Mouse (Mus musculus): Measurements from ENCODE around the gene Svop.

The Svop gene

DNA sequence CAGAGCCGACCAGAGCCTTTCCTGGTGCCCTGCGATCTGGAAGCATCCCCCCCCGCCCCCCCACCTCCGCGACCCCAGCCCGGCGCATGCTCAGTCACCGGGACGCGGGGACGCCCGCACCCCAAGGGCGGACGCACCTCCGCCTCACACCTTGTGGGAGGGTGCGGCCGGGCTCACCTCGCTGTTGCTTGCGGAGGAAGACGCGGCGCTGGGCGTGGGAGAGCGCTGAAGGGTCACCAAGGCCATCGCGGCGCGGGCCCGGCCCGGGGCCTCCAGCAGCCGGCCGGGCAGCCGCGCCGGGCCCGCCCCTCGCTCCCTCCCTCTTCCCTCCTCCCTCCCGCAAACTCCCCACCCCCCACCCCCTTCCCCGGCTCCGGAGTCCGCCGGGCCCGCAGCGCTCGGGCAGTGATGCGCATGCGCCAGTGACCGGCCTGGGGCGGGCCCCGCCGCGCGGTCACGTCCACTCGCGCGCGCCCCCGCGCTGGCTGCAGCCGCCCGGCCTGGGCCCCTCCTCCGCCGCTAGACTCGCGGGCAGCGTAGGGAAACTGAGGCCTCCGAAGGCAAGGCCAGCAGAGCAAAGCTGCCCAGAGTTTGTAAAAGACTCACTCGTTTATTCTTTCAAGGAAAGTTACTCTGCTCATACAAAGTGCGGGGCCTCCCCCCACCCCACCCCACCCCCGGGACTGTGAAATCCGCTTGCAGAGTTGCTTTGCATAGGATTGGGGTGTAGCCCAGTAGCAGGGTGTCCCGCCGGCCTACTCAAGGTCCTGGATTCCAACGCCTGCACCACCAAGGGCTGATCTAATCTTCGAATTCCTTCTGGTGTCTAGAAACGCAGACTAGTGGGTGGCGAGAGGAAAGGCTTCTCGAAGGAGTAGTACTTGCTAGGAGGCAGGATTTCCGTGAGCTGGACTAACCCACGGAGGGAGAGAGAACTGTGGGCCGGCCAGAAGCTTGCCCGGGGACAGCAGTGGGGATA lies 97.6 kb downstream of the Svop start, which contains the start of gene Ssh1:
Gene Ssh1, minus strand, starts transcription at position 408 of the 979 bp plus-strand sequence.
- peak; percentile 95 for DNase-seq (ENCODE audit: low read depth)

DNA sequence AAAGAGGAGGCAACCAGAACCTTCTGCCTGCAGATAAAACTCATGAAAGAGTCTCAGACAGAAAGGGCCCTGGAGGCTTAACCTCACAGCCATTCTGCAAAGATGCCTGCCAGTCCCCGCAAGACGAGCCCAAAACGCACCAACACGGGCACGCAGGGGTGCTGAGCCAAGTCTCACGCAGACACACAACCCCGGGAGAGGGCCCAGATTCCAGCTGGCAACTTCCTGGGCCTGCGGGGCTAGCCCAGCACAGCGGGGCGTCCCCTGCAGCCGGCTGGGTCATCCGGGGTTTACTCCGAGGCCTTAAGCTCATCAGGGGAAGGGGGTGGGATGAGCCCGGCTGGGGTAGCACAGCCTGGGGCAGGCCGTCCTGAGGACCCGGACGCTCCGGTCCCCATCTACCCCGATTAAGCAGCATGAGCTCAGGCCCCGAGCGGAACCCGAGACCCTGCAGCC lies 98.3 kb downstream of the Svop start:
- DNase-seq (ENCODE audit: low read depth): peak; percentile 64

DNA sequence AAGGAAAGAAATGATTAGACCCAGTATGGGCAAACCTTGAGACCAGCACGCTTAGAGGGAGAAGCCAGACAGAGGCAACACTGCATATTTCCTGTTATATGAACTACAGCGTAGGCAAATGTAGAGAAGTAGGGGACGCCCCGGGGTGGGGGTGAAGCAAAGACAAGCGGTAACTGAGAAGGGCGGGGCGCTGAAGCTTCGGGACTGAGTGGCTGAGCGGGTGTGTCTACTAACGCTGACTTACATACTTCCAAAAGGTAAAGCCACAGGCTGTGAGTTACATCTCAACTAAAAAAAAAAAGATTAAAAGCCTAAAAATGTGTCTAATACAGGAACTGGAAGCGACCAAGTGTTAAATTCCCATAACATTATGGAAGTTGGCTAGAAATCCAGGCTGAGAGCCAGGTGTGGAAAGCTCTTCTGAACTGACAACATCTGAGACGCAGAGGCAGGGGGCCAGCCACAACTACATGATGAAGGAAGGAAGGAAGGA lies 99.0 kb downstream of the Svop start:
- peak; percentile 69 for DNase-seq (ENCODE audit: low read depth)

DNA sequence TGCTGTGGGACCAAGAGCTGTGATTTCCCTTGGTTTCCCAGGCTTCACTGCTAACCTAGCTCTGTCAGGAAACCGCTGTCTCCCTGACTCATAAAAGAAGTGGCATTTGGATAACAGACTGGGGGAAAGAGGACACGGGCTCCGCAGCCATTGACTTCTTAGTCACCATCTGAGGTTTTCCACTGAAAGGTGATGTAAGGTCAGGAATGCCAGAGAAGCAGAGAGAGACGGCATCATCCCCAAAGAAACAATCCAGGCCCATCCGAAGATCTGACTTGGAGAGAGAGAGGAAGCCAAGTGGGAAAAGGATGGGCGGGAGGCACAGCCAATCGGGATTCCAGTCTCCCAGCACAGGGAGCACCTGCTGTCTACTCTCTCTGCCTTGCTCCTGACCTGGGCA lies 100.2 kb downstream of the Svop start:
- DNase-seq (ENCODE audit: low read depth): peak; percentile 17

DNA sequence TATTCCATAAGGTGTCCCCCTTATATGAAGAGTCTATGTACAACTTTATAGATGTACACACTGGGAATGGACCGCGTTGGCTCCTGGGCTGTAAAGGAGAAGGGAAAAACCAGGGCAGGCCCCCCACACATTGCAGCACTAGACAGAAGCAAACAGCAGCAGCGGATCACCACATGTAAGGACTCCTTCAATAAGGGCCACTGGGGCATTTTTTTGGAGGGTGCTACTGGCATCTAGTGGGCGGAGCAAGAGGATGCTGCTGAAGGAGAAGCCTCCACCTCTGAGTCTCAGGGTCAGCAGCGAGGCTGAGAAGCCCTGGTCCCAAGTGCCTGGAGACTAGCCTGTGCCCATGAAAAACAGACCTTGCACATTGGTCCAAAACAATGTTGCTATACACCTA lies 100.8 kb downstream of the Svop start:
- DNase-seq (ENCODE audit: low read depth): peak; percentile 10

DNA sequence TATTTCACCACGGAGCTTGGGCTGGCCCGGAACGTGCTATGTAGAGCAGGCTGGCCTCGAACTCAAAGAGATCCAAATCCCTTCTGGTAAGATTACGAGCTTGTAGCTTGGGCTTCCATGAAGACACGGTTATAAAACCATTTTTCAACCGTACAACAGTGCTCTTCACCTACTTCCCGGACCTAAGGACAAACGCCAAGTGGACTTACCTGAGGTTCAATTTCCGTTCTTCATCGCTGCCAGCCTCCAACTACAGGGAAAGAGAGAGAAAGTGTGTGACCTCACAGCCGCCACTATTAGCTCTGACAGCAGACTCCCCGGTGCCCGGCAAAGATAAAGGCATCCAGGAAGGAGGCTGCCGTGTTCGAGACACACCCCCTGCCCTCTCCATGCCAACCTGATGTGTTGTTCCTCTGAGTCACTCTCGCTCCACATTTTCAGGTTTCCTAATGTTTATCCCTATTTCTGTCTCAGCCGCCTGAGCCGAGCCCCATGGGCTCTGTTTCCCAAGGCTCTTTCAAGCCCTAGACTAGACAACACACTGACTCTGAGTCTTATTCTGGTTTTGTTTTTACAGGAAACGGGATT lies 101.8 kb downstream of the Svop start:
- peak; percentile 75 for DNase-seq (ENCODE audit: low read depth)

DNA sequence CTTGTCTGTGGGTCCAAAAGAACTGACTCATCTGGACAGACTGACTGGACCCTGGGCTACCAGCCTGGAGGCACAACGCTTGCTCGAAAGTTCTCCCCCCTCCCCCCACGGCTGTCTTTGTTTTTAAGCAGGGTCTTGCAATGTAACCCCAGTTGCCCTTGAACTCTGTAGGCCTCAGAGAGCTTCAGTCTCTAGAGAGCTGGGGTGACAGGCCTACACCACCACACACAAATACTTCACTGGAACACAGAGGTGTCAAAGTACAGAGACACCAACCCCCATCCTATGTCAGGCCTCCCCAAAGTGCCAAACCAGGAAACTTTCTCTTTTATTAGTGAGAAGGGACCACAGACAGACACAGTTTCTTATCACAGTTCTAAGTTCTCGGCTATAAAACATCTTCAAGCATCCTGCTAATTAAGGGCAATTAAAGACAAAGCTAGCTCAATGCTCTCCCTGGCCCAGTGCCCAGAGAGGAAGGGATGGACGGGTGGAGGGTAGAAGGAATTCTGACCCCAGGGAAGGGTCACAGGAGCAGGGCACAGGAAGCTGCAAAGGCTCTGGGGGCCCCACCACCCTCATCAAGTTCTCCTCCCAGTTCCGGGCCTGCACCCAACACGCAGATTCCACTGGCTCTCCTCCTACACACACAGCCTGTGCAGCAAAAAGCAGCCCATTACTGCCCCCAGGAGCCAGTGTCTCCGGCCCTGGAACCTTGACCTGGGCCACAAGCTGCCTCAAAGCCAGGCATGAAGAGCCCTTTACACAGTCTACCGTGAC lies 105.0 kb downstream of the Svop start:
- peak; percentile 21 for DNase-seq (ENCODE audit: low read depth)

DNA sequence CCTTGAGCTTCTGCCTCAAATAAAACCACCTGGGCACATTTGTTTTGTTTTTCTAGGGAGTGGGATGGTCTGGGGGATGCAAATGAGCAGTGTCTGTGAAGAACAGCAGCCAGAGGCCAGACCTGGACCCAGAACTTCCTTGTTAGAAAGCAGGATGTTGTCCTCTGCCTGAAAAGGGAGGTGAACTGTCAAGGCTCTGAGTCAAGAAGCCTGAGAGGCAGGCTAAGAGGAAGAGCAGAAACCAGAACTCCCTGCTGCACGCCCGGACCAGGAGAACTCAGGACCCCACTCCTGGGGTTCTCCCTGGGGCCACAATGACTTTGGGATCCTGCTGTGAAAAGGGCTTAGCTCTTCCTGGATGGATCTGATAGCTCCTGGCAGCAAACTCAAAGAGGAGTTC lies 105.6 kb downstream of the Svop start:
- no peak for DNase-seq (ENCODE audit: low read depth)

DNA sequence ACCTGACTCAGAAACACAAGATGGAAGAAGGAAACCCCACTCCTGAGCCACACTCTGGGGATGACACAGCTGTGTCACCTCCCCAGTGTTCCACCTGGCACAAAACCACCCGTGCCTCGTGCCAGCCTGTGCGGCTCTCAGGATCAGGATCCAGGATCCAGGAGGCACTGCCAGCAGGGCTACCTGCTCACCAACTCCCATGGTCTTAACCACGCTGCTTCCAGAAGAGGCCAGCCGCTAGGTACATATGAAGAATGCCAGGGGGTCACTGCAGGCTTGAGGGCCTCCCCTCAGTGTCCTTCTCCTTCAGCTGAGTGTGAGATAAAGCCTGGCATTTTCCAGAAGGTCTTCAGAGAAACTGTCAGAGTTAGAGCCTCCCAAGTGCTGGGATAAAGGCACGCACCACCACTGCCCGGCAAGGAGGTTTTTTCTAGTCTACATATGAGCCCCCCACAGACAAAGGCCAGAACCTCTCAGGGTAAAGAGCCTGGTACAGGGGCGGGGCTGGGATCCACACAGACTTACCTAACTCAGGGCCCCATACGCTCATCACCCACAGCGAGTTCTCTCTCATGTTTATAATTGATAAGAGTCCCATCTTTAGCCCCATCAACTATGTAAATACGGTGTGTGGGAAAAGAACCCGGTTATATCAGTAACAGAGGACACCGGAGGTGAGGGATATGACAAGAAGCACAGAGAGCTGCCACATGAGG lies 107.2 kb downstream of the Svop start:
- no peak for DNase-seq (ENCODE audit: low read depth)

DNA sequence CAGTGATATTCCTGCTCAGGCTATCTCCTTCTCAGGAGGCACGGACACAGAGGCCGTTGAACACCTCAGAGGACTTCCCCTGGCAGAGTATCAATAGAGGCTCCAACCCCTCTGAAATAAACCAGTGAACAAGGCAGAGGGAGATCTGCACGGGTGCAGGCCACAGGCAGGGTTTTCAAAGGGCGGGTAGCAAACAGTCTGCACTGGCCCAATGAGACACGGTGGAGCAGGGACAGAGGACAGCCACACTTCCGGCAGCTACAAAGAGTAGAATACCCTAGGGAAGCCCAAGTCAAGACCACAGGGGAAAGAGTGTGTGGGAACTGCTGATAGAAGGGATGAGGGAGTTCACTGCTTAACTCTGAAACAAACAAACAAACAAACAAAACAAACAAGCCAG lies 107.8 kb downstream of the Svop start:
- no peak for DNase-seq (ENCODE audit: low read depth)

DNA sequence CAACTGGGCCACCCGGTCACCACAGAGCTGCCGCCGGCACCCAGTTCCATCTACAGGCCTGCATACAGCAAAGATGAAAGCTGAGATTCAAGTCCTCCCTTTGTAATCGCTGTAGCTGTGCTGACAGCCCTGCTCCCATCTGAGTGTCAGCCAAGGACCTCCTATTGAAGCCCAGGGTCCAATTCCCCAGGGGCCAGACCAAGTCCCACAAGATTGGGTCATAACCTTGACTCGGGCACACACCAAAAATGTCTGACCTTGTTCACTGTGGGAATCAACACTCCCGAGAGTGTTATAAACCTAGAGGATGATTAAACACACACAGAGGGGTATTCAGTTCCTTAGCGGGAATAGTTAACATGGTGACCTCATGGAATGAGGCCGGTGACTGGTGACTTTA lies 109.5 kb downstream of the Svop start:
- no peak for DNase-seq (ENCODE audit: low read depth)

DNA sequence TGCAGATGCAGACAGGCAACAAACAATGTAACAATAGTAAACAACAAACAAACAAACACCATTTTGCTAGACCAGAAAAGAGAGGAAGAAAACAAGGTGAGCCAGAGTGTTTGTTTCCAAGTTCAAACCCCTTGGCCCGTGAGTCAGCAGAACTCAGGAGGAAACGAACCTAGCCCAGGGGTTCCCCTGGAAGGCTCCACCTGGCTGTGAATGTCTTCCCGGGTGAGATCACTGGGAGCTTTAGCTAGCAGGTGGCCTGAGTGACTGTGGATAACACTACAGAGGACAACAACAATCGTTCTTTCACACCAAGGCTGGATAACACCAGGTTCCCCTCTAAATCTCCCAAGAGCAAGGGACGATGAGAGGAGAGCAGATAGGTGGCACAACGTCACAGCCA lies 110.2 kb downstream of the Svop start:
- no peak for DNase-seq (ENCODE audit: low read depth)

DNA sequence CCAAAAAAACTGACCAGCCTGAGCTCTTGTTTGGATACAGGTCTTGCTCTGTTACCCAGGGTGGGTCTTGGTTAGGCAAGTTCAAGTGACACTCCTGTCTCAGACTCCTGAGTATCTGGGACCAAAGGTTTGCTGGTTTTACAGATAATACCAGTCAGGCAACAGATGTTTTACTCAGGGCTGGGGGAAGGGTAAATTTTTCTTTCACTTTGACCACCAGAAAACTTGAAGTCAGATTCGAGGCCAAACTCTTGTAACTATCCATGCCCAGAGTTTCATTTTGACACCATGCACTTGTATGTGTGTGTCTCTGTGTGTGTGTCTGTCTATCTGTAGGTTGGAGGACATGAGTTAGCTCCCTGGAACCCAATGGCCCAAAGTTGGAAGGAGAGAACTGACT lies 110.9 kb downstream of the Svop start:
- no peak for DNase-seq (ENCODE audit: low read depth)

DNA sequence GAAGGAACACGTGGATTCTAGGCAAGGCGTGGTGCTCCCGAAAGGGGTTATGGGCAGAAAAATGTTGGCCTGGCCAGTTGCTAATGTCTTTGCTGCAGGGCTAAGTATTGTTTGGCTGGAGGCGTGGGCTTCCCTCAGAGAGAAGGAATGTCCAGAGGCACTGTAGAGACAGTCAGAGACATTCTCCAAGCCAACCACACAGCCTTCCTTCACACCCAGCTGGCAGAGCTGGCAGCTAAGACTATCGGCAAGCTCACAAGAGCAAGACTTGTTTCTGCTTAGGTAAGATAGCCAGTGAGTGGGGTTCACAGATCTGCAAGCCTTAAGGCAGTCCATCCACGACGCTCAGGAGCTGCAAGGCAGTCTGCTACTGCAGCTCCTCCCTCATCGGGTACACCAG lies 114.1 kb downstream of the Svop start:
- peak; percentile 36 for DNase-seq (ENCODE audit: low read depth)

Data from NIH3T3 (cell line).